Mouse (Mus musculus) G1E (cell line): ENCODE results near the gene Zfp213.

ENCODE experiments used
- CTCF ChIP-seq: IDR thresholded peaks from 2 replicates; pipeline ENCODE4 v1.5.1; 2012; ENCODE audit warnings: low read depth, low read length, inconsistent platforms, mixed read lengths
- GATA1 ChIP-seq: IDR thresholded peaks from 2 replicates; pipeline ENCODE4 v1.6.1; 2012; ENCODE audit warnings: borderline replicate concordance, low read length, inconsistent platforms, mixed read lengths
- GATA2 ChIP-seq: IDR thresholded peaks from 2 replicates; pipeline ENCODE4 v1.6.1; 2012; ENCODE audit warnings: low read depth, low read length, inconsistent platforms, borderline replicate concordance
- TAL1 ChIP-seq: conservative IDR thresholded peaks from 2 replicates; pipeline ENCODE4 v1.6.1; 2012; ENCODE audit warnings: low read depth, low read length, inconsistent platforms, mixed read lengths

DNA sequence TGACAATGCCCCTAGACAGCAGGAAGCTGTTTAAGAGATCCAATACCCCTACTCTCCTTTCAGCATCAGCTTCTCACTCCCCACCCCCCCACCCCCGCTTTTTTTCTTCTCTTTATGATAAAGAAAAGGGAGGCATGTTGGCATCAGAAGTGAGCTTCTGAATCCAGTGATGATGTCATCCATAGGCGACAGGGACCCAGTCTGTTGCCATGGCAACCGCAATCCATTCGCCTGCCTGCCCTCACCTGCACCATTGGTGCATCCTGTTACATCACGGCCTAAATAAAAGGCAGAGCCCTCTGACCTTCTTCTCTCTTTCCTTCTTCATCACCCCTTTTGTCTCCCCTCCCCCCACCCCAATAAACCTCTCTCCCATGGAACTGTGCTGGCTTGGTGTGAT is 4.3 kb upstream of the Zfp213 start:
- TF ChIP-seq CTCF (no peak), GATA1 (no peak), GATA2 (no peak), TAL1 (no peak)
